Mouse (Mus musculus) liver, adult 2 months (tissue): ENCODE measurements around the gene Gm28036. TPM values are rescaled to one million over a fixed set of nuclear protein-coding genes. Genes with fewer than 3 reads are reported as not detected.

Experiments
- DNase-seq: peaks from one replicate; pipeline ENCODE4 v3.0.0-alpha.2; 2011; ENCODE audit warnings: low read depth, low spot score; ENCODE audit errors: extremely low read depth
- H3K27ac ChIP-seq: fragments of 200-500 bp; replicated peaks from 2 replicates; pipeline ENCODE4 v1.5.1; 2012; ENCODE audit warnings: low read depth, mild to moderate bottlenecking, control low read depth, inconsistent platforms, low read length; ENCODE audit not compliant: insufficient read depth
- H3K27me3 ChIP-seq: fragments of 200-500 bp; 2 replicates; pipeline ENCODE4 v1.6.1; 2012; ENCODE audit warnings: mild to moderate bottlenecking, moderate library complexity, low read length, inconsistent platforms; ENCODE audit not compliant: control insufficient read depth, insufficient read depth
- H3K36me3 ChIP-seq: fragments of 200-500 bp; 2 replicates; pipeline ENCODE4 v1.6.1; 2012; ENCODE audit warnings: low read length, inconsistent platforms; ENCODE audit not compliant: control insufficient read depth, insufficient read depth
- H3K4me1 ChIP-seq: fragments of 200-500 bp; 2 replicates; pipeline ENCODE4 v1.6.1; 2011; ENCODE audit warnings: low read length; ENCODE audit not compliant: control insufficient read depth, insufficient read depth
- H3K4me3 ChIP-seq: fragments of 200-500 bp; 2 replicates; pipeline ENCODE4 v1.5.1; 2011; ENCODE audit warnings: low read depth, mild to moderate bottlenecking, control low read depth, low read length, moderate library complexity; ENCODE audit not compliant: insufficient read depth
- H3K79me2 ChIP-seq: fragments of 200-500 bp; 2 replicates; pipeline ENCODE4 v1.6.1; 2012; ENCODE audit warnings: inconsistent platforms, mild to moderate bottlenecking, low read length, moderate library complexity; ENCODE audit not compliant: control insufficient read depth, insufficient read depth
- H3K9ac ChIP-seq: fragments of 200-500 bp; 2 replicates; pipeline ENCODE4 v1.6.1; 2012; ENCODE audit warnings: low read depth, mild to moderate bottlenecking, control low read depth, inconsistent platforms, low read length
- CTCF ChIP-seq: fragments of 200-500 bp; IDR thresholded peaks from 2 replicates; pipeline ENCODE4 v1.5.1; 2011; ENCODE audit warnings: low read depth, low read length, control low read depth
- POLR2A ChIP-seq: fragments of 200-500 bp; IDR thresholded peaks from 2 replicates; pipeline ENCODE4 v1.6.1; 2011; ENCODE audit warnings: low read length, control low read depth; ENCODE audit not compliant: insufficient read depth; ENCODE audit errors: extremely low read depth
- WGBS: fragments of 180-500 bp; shearing (Covaris S2); methylation state at CpG from one replicate; pipeline ENCODE4 v1.1.7; 2018; 5-methylcytosine and 5-hydroxymethylcytosine counted together
- polyA plus RNA-seq: library from polyadenylated mRNA; depleted of rRNA; stranded (reverse); fragments of >200 nt; gene quantifications from 2 replicates; pipeline ENCODE4 v1.2.3, GENCODE M21; 2012
- total RNA-seq: library from RNA; depleted of rRNA; stranded (reverse); fragments of >200 nt; gene quantifications from 2 replicates; pipeline ENCODE4 v1.2.3, GENCODE M21; 2014

Gm28036 gene
- total and polyA plus RNA-seq, 2 experiments: 1.1 to 1.6 TPM

DNA sequence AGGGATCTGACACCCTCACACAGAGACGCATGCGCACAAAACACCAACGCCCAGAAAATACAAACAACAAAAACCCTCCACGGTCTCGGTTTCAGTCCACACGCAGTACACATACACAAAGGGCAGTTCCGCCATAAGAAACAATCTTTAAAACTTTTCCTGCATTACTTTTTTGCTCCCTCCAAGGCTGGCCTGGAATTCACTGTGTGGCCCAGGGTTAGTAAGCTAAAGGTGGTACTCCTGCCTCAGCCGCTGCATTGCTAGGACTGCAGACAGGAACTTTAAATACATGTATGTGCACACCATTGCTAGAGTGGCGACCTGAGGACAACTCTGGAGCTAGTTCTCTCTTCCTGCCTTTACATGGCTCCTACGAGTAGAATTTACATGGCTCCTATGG is 55.7 kb downstream of the Gm28036 start:
- DNase-seq: no peak
- Histone ChIP-seq H3K27ac (no peak overlapping the region), H3K9ac (no peak overlapping the region), H3K79me2 (no peaks in the 10 kb centered on the region), H3K36me3 (peaks cover 30% of the 10 kb centered on the region), H3K4me1 (no peaks in the 10 kb centered on the region), H3K27me3 (no peaks in the 10 kb centered on the region), H3K4me3 (no peak overlapping the region)
- TF ChIP-seq POLR2A (no peak), CTCF (no peak)
- 96% methylated on average over 10 of the region's 10 CpGs for WGBS

DNA sequence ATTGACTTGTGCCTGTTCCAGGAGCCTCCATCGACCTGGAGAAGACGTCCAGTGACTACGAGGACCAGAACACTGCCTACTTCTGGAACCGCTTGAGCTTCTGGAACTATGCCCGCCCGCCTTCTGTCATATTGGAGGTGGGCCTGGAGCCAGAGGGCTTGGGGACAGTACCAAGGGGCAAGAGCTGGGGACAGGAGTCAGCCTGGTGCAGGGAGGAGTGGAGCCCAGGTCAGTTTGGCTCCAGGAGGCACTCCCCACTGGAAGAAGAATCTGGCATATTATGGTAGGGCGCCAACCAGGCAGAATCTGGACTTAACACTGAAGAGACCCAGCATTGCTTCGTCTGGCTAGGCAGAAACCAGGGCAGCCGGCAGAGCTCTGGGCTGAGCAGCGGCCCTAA is 59.0 kb downstream of the Gm28036 start:
- no peak overlapping the region for H3K9ac ChIP-seq
- H3K36me3 ChIP-seq: peaks cover 5% of the 10 kb centered on the region; the same call in 1 of the 2 replicates
- no peak for TF ChIP-seq CTCF
- TF ChIP-seq POLR2A: no peak
- no peaks in the 10 kb centered on the region for H3K79me2 ChIP-seq
- no peaks in the 10 kb centered on the region for H3K27me3 ChIP-seq
- no peak for DNase-seq
- H3K4me3 ChIP-seq: no peak overlapping the region
- 84% methylated on average over 10 of the region's 10 CpGs for WGBS
- peaks cover 2% of the 10 kb centered on the region; the same call in 1 of the 2 replicates for H3K4me1 ChIP-seq
- no peak overlapping the region for H3K27ac ChIP-seq

DNA sequence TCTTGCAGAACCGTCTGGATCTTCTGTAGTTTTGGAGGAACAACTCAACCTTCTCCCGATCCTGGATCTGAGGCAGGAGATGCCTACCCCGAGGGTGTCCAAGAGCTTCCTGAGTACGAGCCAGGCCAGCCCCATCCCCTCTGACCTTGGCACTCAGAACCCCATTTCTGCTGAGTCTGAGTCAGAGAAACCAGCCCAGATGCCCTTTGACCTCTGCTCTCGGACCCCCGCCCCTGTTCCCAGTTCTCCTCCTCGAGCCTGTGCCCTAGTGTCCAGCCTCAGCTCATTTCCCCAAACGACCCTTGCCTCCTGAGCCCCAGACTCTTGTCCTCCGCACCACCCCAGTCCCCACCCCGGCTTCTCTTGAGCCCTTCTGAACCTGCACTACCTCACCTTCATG is 60.8 kb downstream of the Gm28036 start:
- H3K4me3 ChIP-seq: peak overlapping the region; percentile 69; the same call in 1 of the 2 replicates
- 29% methylated on average over 10 of the region's 10 CpGs for WGBS
- H3K79me2 ChIP-seq: no peaks in the 10 kb centered on the region
- H3K27me3 ChIP-seq: no peaks in the 10 kb centered on the region
- peak overlapping the region; percentile 63; the same call in 1 of the 2 replicates for H3K9ac ChIP-seq
- DNase-seq: no peak
- no peak overlapping the region for H3K27ac ChIP-seq
- H3K4me1 ChIP-seq: peaks cover 2% of the 10 kb centered on the region; the same call in 1 of the 2 replicates
- H3K36me3 ChIP-seq: no peaks in the 10 kb centered on the region
- TF ChIP-seq POLR2A (no peak), CTCF (no peak)

DNA sequence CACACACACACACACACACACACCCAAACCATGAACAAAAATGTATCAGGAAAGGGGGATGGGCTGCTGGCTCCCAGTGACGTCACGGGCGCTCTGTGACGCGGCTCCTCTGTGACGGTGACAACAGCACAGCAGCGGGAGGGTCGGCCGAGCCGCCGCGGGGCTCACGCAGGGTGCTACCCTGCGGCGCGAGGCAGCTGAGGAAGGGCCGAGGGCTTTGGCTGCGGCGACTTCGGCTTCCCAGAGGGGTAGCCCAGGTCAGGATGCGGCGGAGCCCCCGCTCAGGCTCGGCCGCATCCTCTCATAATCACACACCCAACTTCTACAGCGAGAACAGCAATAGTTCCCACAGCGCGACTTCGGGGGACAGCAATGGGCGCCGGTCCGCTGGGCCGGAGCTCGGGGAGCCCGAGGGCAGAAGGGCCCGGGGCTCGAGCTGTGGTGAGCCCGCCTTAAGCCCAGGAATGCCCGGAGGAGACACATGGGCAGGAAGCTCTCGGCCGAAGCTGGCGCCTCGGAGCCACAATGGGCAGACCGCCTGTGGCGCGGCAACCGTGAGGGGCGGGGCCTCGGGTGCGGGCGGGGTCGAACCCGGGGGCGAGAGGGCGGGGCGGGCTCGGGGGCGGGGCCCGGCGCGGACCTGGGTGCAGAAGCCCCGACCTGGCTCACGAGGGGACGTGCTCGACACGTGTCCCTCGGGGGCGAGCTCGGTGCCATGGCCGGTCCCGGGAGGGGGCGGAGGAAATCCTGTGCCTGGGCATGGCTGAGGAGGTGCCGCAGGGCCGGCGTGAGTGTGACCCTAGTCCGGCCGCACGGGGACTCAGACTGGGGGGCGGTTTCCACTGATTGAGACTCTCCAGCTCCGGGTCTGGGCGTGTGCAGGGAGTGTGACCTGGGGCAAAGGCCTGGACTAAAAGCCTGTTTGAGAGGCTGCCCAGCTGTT is 61.5 kb downstream of the Gm28036 start, which contains the start of gene Spag4:
Spag4 (plus strand) TSS at position 77 of the 943 bp plus-strand sequence.
- peaks cover 2% of the 10 kb centered on the region; the same call in 1 of the 2 replicates for H3K4me1 ChIP-seq

DNA sequence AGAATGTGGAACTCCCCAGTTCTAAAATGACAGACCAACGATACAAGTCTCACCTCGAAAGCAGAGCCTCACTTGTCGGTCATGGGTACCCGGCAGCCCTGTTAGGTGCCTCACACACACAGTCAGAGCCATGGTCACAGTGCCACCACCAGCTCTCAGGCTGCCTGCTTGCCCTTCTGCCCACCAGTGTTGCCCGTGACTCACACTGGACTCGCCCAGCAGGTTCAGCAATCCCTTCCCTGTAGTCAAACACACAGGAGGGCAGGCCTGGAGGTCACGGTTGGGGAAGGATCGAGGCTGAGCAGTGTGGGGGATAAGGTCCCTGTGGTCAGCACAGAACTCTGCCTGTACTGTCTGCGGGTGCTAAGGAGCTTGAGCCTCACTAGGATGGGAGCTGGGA is 74.1 kb downstream of the Gm28036 start, which contains the start of gene Fer1l4:
Fer1l4 (minus strand) TSS at position 132 of the 400 bp plus-strand sequence.
- DNase-seq: no peak
- WGBS: 65% methylated on average over 9 of the region's 9 CpGs
- H3K9ac ChIP-seq: no peak within 1 kb of the TSS
- no peaks in the 10 kb centered on the region for H3K4me1 ChIP-seq
- TF ChIP-seq POLR2A (no peak), CTCF (no peak)
- no peaks in the 10 kb centered on the region for H3K36me3 ChIP-seq
- H3K27me3 ChIP-seq: no peaks in the 10 kb centered on the region
- no peak within 1 kb of the TSS for H3K4me3 ChIP-seq
- H3K79me2 ChIP-seq: no peaks in the 10 kb centered on the region
- H3K27ac ChIP-seq: no peak within 1 kb of the TSS

More for the DNA sequence above, 61.5 kb downstream of the Gm28036 start, which contains the start of gene Spag4:
- H3K36me3 ChIP-seq: no peaks in the 10 kb centered on the region
- no peaks in the 10 kb centered on the region for H3K79me2 ChIP-seq
- peak within 1 kb of the TSS; percentile 13; the same call in 1 of the 2 replicates for H3K27ac ChIP-seq
- peak within 1 kb of the TSS; percentile 78 for H3K9ac ChIP-seq
- peak; percentile 81 for DNase-seq
- H3K4me3 ChIP-seq: peak within 1 kb of the TSS; percentile 69
- TF ChIP-seq CTCF (no peak), POLR2A (no peak)
- 1% methylated on average over 79 of the region's 81 CpGs for WGBS
- no peaks in the 10 kb centered on the region for H3K27me3 ChIP-seq
